Mouse (Mus musculus) MEL (cell line): ENCODE measurements around the gene Ccdc183.

Experiments
- CTCF ChIP-seq, 3 experiments: IDR thresholded peaks in 2 of 3; conservative IDR thresholded peaks in 1 of 3; 2 replicates each; pipeline ENCODE4 v1.5.1; 2011 to 2012; ENCODE audit warnings: low read length in 3 of 3, low read depth in 2 of 3, mild to moderate bottlenecking in 2 of 3, improper control_type of control experiment in 1 of 3, inconsistent platforms in 1 of 3, mixed read lengths in 1 of 3, moderate library complexity in 1 of 3; ENCODE audit not compliant: control insufficient read depth in 1 of 3, insufficient read depth in 1 of 3, poor library complexity in 1 of 3, severe bottlenecking in 1 of 3
- HCFC1 ChIP-seq: IDR thresholded peaks from 2 replicates; pipeline ENCODE4 v1.6.1; 2012; ENCODE audit warnings: low read depth, mild to moderate bottlenecking, inconsistent platforms, low read length, improper control_type of control experiment, moderate library complexity
- MAFK ChIP-seq: IDR thresholded peaks from 2 replicates; pipeline ENCODE4 v1.6.1; 2011; ENCODE audit warnings: low read depth, mild to moderate bottlenecking, low read length, improper control_type of control experiment, borderline replicate concordance
- MEF2A ChIP-seq: IDR thresholded peaks from 2 replicates; pipeline ENCODE4 v1.6.1; 2014; ENCODE audit warnings: low read depth, mild to moderate bottlenecking, inconsistent platforms, low read length, improper control_type of control experiment; ENCODE audit not compliant: poor library complexity, insufficient replicate concordance, severe bottlenecking; ENCODE audit errors: extremely low read depth
- MXI1 ChIP-seq: IDR thresholded peaks from 2 replicates; pipeline ENCODE4 v1.6.1; 2011; ENCODE audit warnings: mild to moderate bottlenecking, low read depth, low read length, improper control_type of control experiment
- POLR2A ChIP-seq, 2 experiments: IDR thresholded peaks; 2 replicates each; pipeline ENCODE4 v1.6.1; 2011 to 2012; ENCODE audit warnings: low read length in 2 of 2, mild to moderate bottlenecking in 2 of 2, control low read depth in 1 of 2, improper control_type of control experiment in 1 of 2, low read depth in 1 of 2, moderate library complexity in 1 of 2; ENCODE audit not compliant: control insufficient read depth in 1 of 2, insufficient read depth in 1 of 2, poor library complexity in 1 of 2
- POLR2AphosphoS2 ChIP-seq: IDR thresholded peaks from 2 replicates; pipeline ENCODE4 v1.6.1; 2011; ENCODE audit warnings: low read length, improper control_type of control experiment
- SIN3A ChIP-seq: IDR thresholded peaks from 2 replicates; pipeline ENCODE4 v1.6.1; 2012; ENCODE audit warnings: low read length, improper control_type of control experiment, inconsistent platforms
- TAL1 ChIP-seq: IDR thresholded peaks from 2 replicates; pipeline ENCODE4 v1.6.1; 2012; ENCODE audit warnings: mild to moderate bottlenecking, inconsistent platforms, low read length, moderate library complexity, mixed read lengths
- ZNF384 ChIP-seq: IDR thresholded peaks from 2 replicates; pipeline ENCODE4 v1.6.1; 2012; ENCODE audit warnings: low read depth, mild to moderate bottlenecking, inconsistent platforms, low read length, improper control_type of control experiment

DNA sequence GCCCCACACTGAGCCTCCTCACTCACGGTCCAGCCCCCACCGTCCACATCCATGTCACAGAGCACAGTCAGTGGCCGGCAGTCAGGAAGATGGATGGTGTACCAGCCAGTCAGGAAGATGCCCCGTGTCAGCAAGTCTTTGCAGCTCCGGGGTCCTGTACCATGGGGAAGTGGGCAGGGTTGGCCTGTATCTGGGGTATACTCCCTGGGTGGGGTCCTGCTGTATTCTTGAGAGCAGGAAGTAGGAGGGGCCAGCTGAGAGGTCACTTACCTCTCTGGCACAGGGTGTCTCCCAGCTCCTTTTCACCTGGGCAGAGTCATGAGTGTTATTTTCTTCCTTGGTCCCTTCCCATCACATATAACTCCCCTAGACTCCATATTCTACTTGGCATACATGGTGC lies 8.5 kb upstream of the Ccdc183 start:
- TF ChIP-seq CTCF (IDR thresholded peaks at IDR 0.05 in 2 of 3, conservative IDR thresholded peaks at IDR 0.05 in 1 of 3; ENCODE audit: control insufficient read depth in 1 of 3, insufficient read depth in 1 of 3, low read depth in 2 of 3, low read length in 3 of 3, poor library complexity in 1 of 3, severe bottlenecking in 1 of 3) (no peak), TAL1 (no peak), SIN3A (no peak), MXI1 (no peak), MEF2A (no peak), ZNF384 (no peak), MAFK (no peak), POLR2AphosphoS2 (no peak), HCFC1 (no peak), POLR2A (IDR thresholded peaks at IDR 0.05; ENCODE audit: control insufficient read depth in 1 of 2, insufficient read depth in 1 of 2, low read depth in 1 of 2, low read length in 2 of 2, poor library complexity in 1 of 2) (no peak)
